Mouse (Mus musculus) testis, adult 2 months (tissue): ENCODE measurements around the gene Zfp580.

ENCODE experiments used
- CTCF ChIP-seq: fragments of 200-500 bp; IDR thresholded peaks from 2 replicates; pipeline ENCODE4 v1.5.1; 2012; ENCODE audit warnings: low read depth, mild to moderate bottlenecking, inconsistent platforms, low read length, moderate library complexity; ENCODE audit not compliant: control insufficient read depth, insufficient read depth, insufficient replicate concordance
- POLR2A ChIP-seq: fragments of 200-500 bp; IDR thresholded peaks from 2 replicates; pipeline ENCODE4 v1.6.1; 2012; ENCODE audit warnings: low read depth, mild to moderate bottlenecking, inconsistent platforms, low read length, moderate library complexity; ENCODE audit not compliant: control insufficient read depth

DNA sequence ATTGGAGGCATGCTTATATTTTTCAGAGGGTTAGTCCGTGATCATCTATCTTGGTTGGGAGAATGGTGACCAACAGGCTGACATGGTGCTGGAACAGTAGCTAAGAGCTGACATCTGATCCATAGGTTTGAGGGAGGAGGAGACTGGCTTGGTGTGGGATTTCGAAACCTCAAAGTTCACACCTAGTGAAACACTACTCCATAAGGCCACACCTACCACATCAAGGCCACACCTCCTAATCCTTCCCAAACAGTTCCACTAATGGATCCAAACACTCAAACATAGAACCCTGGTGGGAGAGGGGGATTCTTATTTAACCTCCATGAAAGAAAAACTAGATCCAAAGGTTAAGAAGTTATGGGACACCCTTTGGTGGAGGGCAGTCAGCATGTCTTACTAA, 34.4 kb upstream of the Zfp580 start:
- TF ChIP-seq POLR2A (no peak), CTCF (no peak)
